Mouse (Mus musculus): ENCODE results near the gene Gbp3. TPM values are rescaled to one million over a fixed set of nuclear protein-coding genes. Genes with fewer than 3 reads are reported as not detected.
"Not testable (repeated sequence)": the region's sequence is repeated elsewhere in the genome, so short reads cannot be mapped to it uniquely, and the experiment has no call there.

Gene Gbp3
- polyA plus RNA-seq, 1 experiment: 33.8 TPM

GRCm38 (mm10) chr3:142535667-142536066 lies 24.2 kb upstream of the Gbp3 start:
- peaks cover 2% of the 10 kb centered on the region; the same call in 1 of the 2 replicates for H3K4me1 ChIP-seq (ENCODE audit: control insufficient read depth, insufficient read depth, insufficient read length)
- TF ChIP-seq POLR2A (IDR thresholded peaks at IDR 0.05; ENCODE audit: low read depth, low read length) (no peak), CTCF (IDR thresholded peaks at IDR 0.05; ENCODE audit: extremely low read depth, insufficient read depth, insufficient read length, insufficient replicate concordance) (no peak)
- no peak overlapping the region for H3K4me3 ChIP-seq (ENCODE audit: extremely low read depth, insufficient read depth, insufficient read length)
- 92% methylated on average over 1 of the region's 1 CpGs for WGBS
- H3K27ac ChIP-seq (ENCODE audit: insufficient read depth, low read length): no peak overlapping the region
- H3K27me3 ChIP-seq (ENCODE audit: control insufficient read depth, insufficient read depth, low read length): no peaks in the 10 kb centered on the region
- peaks cover 4% of the 10 kb centered on the region; the same call in 1 of the 2 replicates for H3K36me3 ChIP-seq (ENCODE audit: control insufficient read depth, insufficient read depth, low read length)
- no peak for DNase-seq (ENCODE audit: low read depth in 1 of 2, low spot score in 2 of 2)

GRCm38 (mm10) chr3:142541391-142541790 lies 18.4 kb upstream of the Gbp3 start:
- no peaks in the 10 kb centered on the region for H3K4me1 ChIP-seq (ENCODE audit: control insufficient read depth, insufficient read depth, insufficient read length)
- no peak overlapping the region for H3K4me3 ChIP-seq (ENCODE audit: extremely low read depth, insufficient read depth, insufficient read length)
- TF ChIP-seq POLR2A (IDR thresholded peaks at IDR 0.05; ENCODE audit: low read depth, low read length) (no peak), CTCF (IDR thresholded peaks at IDR 0.05; ENCODE audit: extremely low read depth, insufficient read depth, insufficient read length, insufficient replicate concordance) (no peak)
- 91% methylated on average over 6 of the region's 6 CpGs for WGBS
- H3K27me3 ChIP-seq (ENCODE audit: control insufficient read depth, insufficient read depth, low read length): no peaks in the 10 kb centered on the region
- DNase-seq (ENCODE audit: low read depth in 1 of 2, low spot score in 2 of 2): no peak
- peaks cover 20% of the 10 kb centered on the region for H3K36me3 ChIP-seq (ENCODE audit: control insufficient read depth, insufficient read depth, low read length)
- no peak overlapping the region for H3K27ac ChIP-seq (ENCODE audit: insufficient read depth, low read length)

- not testable (repeated sequence) for H3K4me1 ChIP-seq (ENCODE audit: control insufficient read depth, insufficient read depth, insufficient read length); H3K27ac ChIP-seq (ENCODE audit: insufficient read depth, low read length); H3K27me3 ChIP-seq (ENCODE audit: control insufficient read depth, insufficient read depth, low read length); H3K4me3 ChIP-seq (ENCODE audit: extremely low read depth, insufficient read depth, insufficient read length); DNase-seq (ENCODE audit: low read depth in 1 of 2, low spot score in 2 of 2)
- H3K36me3 ChIP-seq (ENCODE audit: control insufficient read depth, insufficient read depth, low read length): peaks cover 22% of the 10 kb centered on the region
- WGBS: 94% methylated on average over 12 of the region's 12 CpGs
Observed at GRCm38 (mm10) chr3:142542776-142543175, 17.1 kb upstream of the Gbp3 start.

- no peak for TF ChIP-seq POLR2A (IDR thresholded peaks at IDR 0.05; ENCODE audit: low read depth, low read length)
- TF ChIP-seq CTCF (IDR thresholded peaks at IDR 0.05; ENCODE audit: extremely low read depth, insufficient read depth, insufficient read length, insufficient replicate concordance): no peak
- 70% methylated on average over 3 of the region's 3 CpGs for WGBS
- H3K4me1 ChIP-seq (ENCODE audit: control insufficient read depth, insufficient read depth, insufficient read length): peaks cover 2% of the 10 kb centered on the region; the same call in 1 of the 2 replicates
- H3K27me3 ChIP-seq (ENCODE audit: control insufficient read depth, insufficient read depth, low read length): no peaks in the 10 kb centered on the region
- no peak for DNase-seq (ENCODE audit: low read depth in 1 of 2, low spot score in 2 of 2)
- H3K36me3 ChIP-seq (ENCODE audit: control insufficient read depth, insufficient read depth, low read length): peaks cover 20% of the 10 kb centered on the region
- H3K4me3 ChIP-seq (ENCODE audit: extremely low read depth, insufficient read depth, insufficient read length): no peak overlapping the region
- no peak overlapping the region for H3K27ac ChIP-seq (ENCODE audit: insufficient read depth, low read length)
Observed at GRCm38 (mm10) chr3:142546690-142547089, 13.1 kb upstream of the Gbp3 start.

GRCm38 (mm10) chr3:142550052-142550676 lies 9.7 kb upstream of the Gbp3 start:
- TF ChIP-seq CTCF (IDR thresholded peaks at IDR 0.05; ENCODE audit: extremely low read depth, insufficient read depth, insufficient read length, insufficient replicate concordance): no peak
- no peak for TF ChIP-seq POLR2A (IDR thresholded peaks at IDR 0.05; ENCODE audit: low read depth, low read length)
- H3K27ac ChIP-seq (ENCODE audit: insufficient read depth, low read length): 0 out of 2 replicates have a peak overlapping the region, but pooled peaks have one; percentile 22
- no peak overlapping the region for H3K4me3 ChIP-seq (ENCODE audit: extremely low read depth, insufficient read depth, insufficient read length)
- no peak for DNase-seq (ENCODE audit: low read depth in 1 of 2, low spot score in 2 of 2)
- no peaks in the 10 kb centered on the region for H3K27me3 ChIP-seq (ENCODE audit: control insufficient read depth, insufficient read depth, low read length)
- H3K36me3 ChIP-seq (ENCODE audit: control insufficient read depth, insufficient read depth, low read length): peaks cover 11% of the 10 kb centered on the region
- 87% methylated on average over 3 of the region's 3 CpGs for WGBS
- peaks cover 2% of the 10 kb centered on the region; the same call in 1 of the 2 replicates for H3K4me1 ChIP-seq (ENCODE audit: control insufficient read depth, insufficient read depth, insufficient read length)

GRCm38 (mm10) chr3:142554601-142555000 lies 5.2 kb upstream of the Gbp3 start:
- no peak for DNase-seq (ENCODE audit: low read depth in 1 of 2, low spot score in 2 of 2)
- TF ChIP-seq CTCF (IDR thresholded peaks at IDR 0.05; ENCODE audit: extremely low read depth, insufficient read depth, insufficient read length, insufficient replicate concordance) (no peak), POLR2A (IDR thresholded peaks at IDR 0.05; ENCODE audit: low read depth, low read length) (no peak)
- Histone ChIP-seq H3K36me3 (ENCODE audit: control insufficient read depth, insufficient read depth, low read length) (no peaks in the 10 kb centered on the region), H3K4me1 (ENCODE audit: control insufficient read depth, insufficient read depth, insufficient read length) (peaks cover under 1% of the 10 kb centered on the region; the same call in 1 of the 2 replicates), H3K4me3 (ENCODE audit: extremely low read depth, insufficient read depth, insufficient read length) (no peak overlapping the region), H3K27me3 (ENCODE audit: control insufficient read depth, insufficient read depth, low read length) (no peaks in the 10 kb centered on the region), H3K27ac (ENCODE audit: insufficient read depth, low read length) (no peak overlapping the region)
- 79% methylated on average over 1 of the region's 1 CpGs for WGBS

- WGBS: 90% methylated on average over 11 of the region's 11 CpGs
- no peak for TF ChIP-seq POLR2A (IDR thresholded peaks at IDR 0.05; ENCODE audit: low read depth, low read length)
- TF ChIP-seq CTCF (IDR thresholded peaks at IDR 0.05; ENCODE audit: extremely low read depth, insufficient read depth, insufficient read length, insufficient replicate concordance): no peak
- peaks cover 5% of the 10 kb centered on the region; the same call in 1 of the 2 replicates for H3K4me1 ChIP-seq (ENCODE audit: control insufficient read depth, insufficient read depth, insufficient read length)
- no peaks in the 10 kb centered on the region for H3K36me3 ChIP-seq (ENCODE audit: control insufficient read depth, insufficient read depth, low read length)
- H3K27me3 ChIP-seq (ENCODE audit: control insufficient read depth, insufficient read depth, low read length): no peaks in the 10 kb centered on the region
- no peak overlapping the region for H3K27ac ChIP-seq (ENCODE audit: insufficient read depth, low read length)
- no peak overlapping the region for H3K4me3 ChIP-seq (ENCODE audit: extremely low read depth, insufficient read depth, insufficient read length)
- DNase-seq (ENCODE audit: low read depth in 1 of 2, low spot score in 2 of 2): no peak
Observed at GRCm38 (mm10) chr3:142555623-142556022, 4.2 kb upstream of the Gbp3 start.
